Mouse (Mus musculus) gastrocnemius, postnatal 25 days (tissue): Measurements from ENCODE around the gene Pacrg. TPM values are rescaled to one million over a fixed set of nuclear protein-coding genes. Genes with fewer than 3 reads are reported as not detected.

Source experiments
- DNase-seq: peaks from one replicate; pipeline ENCODE4 v3.0.0; 2022
- total RNA-seq, 2 experiments: library from RNA; stranded (reverse); gene quantifications; 1 replicate in 1 of 2; 2 replicates in 1 of 2; pipeline ENCODE4 v1.2.3; 2021

The Pacrg gene
- total RNA-seq, 2 experiments from 2014 or later = 1.8 to 2.0 TPM

GRCm38 (mm10) chr17:10371472-10371871 lies 468.6 kb downstream of the Pacrg start:
- DNase-seq = no peak

DNA sequence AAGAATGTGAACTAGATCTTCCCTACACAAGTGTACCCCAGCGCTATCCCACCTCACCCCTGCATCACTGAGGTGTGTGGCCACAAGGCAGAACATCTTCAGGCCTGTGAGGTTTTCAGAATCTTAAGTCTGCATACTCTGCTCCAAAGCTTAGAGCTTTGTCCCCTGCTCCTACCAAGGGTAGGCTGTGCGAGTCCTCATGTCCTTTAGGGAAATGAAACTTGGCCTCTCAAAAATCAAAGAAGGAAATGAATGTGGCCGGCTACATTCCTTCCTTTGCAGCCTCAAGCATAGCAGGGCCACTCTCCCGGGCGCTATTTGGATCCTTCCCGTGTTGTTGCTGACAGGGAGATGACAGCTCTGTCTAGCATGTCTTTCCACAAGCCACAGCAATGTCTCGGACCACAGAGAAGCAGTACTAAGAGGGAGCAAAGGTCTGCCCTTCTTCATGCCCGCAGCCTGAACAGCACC lies 469.4 kb downstream of the Pacrg start:
- DNase-seq = no peak

DNA sequence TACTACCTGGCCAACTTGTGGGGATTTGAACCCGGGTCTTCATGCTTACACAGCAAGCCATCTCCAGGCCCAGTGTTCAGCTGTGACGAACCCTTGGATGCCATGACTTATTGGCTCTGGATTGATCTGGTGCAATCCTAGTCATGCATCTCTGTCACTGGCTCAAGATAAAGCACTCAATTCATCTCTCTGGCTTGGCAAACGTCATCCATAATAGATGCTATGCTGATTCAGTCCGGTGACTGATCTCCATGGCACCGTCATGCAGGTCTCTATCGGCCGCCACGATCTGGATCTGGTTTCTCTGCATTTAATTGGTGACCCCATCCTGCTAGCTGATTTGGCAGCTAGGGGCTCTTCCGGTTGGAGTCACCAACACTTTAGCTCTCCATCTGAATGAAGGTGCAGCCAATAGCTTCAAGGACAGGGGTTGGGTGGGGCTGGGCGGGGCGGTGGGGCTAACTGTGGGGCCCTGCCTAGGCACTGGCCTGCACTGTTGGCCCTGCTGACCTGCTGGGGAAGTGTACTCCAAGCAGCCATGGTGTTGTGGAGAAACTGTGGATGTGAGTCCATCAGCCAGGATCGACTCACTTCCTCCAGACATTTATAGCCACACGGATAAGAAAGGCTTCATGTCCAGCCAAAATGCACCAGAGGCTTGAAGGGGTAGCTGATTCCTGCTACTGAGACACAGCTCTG lies 470.0 kb downstream of the Pacrg start:
- no peak for DNase-seq

- DNase-seq = no peak
Measured at GRCm38 (mm10) chr17:10367044-10367443, 473.1 kb downstream of the Pacrg start.

GRCm38 (mm10) chr17:10366577-10366976 lies 473.5 kb downstream of the Pacrg start:
- DNase-seq = no peak

GRCm38 (mm10) chr17:10365501-10366482 lies 474.3 kb downstream of the Pacrg start:
- no peak for DNase-seq

DNA sequence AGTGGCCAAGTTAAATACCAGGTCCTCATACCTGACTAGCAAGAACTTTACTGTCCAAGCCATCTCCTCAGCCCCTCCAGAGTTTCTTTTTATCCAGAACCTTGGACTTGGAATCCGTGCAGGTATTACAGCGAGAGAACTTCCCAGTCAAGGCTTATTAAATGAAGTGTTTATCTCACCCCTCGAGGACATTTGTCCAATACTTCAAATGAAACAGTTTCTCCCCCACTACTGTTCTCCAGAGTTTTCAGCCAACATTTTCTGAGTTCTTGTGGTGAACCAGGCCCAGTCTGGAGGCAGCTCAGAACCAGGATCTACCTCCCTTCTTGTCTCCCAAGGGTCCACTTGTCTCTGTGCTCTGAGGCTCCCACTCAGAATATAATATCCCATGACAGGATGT lies 477.0 kb downstream of the Pacrg start:
- no peak for DNase-seq

DNA sequence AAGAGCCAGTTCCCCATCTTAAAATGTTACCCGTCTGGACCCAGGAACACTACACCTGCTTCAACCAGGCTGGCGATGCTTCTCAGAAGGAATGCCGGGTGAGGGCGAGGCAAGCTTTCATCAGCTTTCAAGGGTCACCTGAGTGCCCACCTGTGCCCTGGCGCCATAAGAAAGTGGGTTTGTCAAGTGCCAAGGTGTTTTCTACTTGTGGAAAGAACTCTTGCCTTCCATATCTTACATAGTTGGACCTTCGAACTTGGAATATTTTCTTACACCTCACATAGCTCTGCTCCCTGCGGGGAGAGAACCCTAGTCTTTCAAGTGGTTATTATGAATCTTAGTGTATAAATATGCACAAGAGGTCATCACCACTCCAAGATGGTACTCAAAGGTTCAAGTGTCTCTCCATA lies 478.2 kb downstream of the Pacrg start:
- DNase-seq = no peak

GRCm38 (mm10) chr17:10360738-10361137 lies 479.4 kb downstream of the Pacrg start:
- DNase-seq = no peak

DNA sequence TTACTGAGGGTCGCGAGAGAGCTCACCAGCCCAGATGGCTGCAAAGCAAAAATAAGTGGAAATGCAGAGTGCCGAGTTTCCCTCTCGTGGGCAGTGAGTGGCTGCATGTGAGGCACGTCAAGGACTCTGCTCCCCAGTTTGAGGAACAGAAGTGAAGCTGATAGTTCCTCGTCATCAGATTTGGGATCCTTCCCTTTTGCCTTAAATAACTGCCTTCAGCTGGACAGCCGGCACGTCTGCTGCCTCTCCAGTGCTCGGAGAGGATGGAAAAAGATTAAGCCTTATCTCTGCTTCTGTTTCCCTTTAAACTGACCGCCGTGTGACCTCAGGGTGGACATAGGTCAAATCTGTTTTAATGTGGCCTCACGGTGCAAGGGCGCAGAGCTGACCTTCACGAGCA lies 480.6 kb downstream of the Pacrg start:
- no peak for DNase-seq

- no peak for DNase-seq
Measured at GRCm38 (mm10) chr17:10357348-10357747, 482.8 kb downstream of the Pacrg start.

GRCm38 (mm10) chr17:10356294-10356693 lies 483.8 kb downstream of the Pacrg start:
- no peak for DNase-seq

GRCm38 (mm10) chr17:10355746-10356145 lies 484.4 kb downstream of the Pacrg start:
- no peak for DNase-seq

Other genes starting within 250 kb of the Pacrg start
- gene Prkn, start 73 bp upstream of the Pacrg start, total RNA-seq = 10 to 100 TPM; 12.2 to 12.9 TPM